Mouse (Mus musculus) neural tube, embryonic 13.5 days (tissue): ENCODE measurements at regions not wholly inside any gene's neighbourhood (a gene's known extent, or its start where the extent isn't known, plus 50 kb on each side); places are given as distances from the start of the nearest gene placed in this dataset.
A peak's percentile ranks its signal among the peaks of the same experiment; 100 is the strongest.

Source experiments
- ATAC-seq: fragments of 200-750 bp; cut with Nextera tagmentation; 2 replicates; pipeline ENCODE4 v1.8.0; 2017; ENCODE audit warnings: low read depth, mild to moderate bottlenecking, moderate TSS enrichment, moderate library complexity
- H3K27ac ChIP-seq: fragments of 300-500 bp; sonication (generic); replicated peaks from 2 replicates; pipeline ENCODE4 v1.5.1; 2015; ENCODE audit warnings: moderate library complexity, mild to moderate bottlenecking, inconsistent platforms
- H3K27me3 ChIP-seq: fragments of 300-500 bp; sonication (generic); 2 replicates; pipeline ENCODE4 v1.6.1; 2015; ENCODE audit warnings: mild to moderate bottlenecking, inconsistent platforms
- H3K36me3 ChIP-seq: fragments of 300-500 bp; sonication (generic); 2 replicates; pipeline ENCODE4 v1.6.1; 2015; ENCODE audit warnings: mild to moderate bottlenecking, inconsistent platforms
- H3K4me1 ChIP-seq: fragments of 300-500 bp; sonication (generic); replicated peaks from 2 replicates; pipeline ENCODE4 v1.6.1; 2015; ENCODE audit warnings: inconsistent platforms
- H3K4me2 ChIP-seq: fragments of 300-500 bp; sonication (generic); 2 replicates; pipeline ENCODE4 v1.6.1; 2015; ENCODE audit warnings: inconsistent platforms, mild to moderate bottlenecking, moderate library complexity
- H3K4me3 ChIP-seq: fragments of 300-500 bp; sonication (generic); 2 replicates; pipeline ENCODE4 v1.5.1; 2015; ENCODE audit warnings: mild to moderate bottlenecking, inconsistent platforms
- H3K9ac ChIP-seq: fragments of 300-500 bp; sonication (generic); 2 replicates; pipeline ENCODE4 v1.6.1; 2015; ENCODE audit warnings: moderate library complexity, mild to moderate bottlenecking, inconsistent platforms
- H3K9me3 ChIP-seq: fragments of 300-500 bp; sonication (generic); 2 replicates; pipeline ENCODE4 v1.6.1; 2016; ENCODE audit warnings: inconsistent platforms
- WGBS: fragments of 180-500 bp; shearing (Covaris S2); methylation state at CpG from one replicate; pipeline ENCODE4 v1.1.7; 2015; 5-methylcytosine and 5-hydroxymethylcytosine counted together

DNA sequence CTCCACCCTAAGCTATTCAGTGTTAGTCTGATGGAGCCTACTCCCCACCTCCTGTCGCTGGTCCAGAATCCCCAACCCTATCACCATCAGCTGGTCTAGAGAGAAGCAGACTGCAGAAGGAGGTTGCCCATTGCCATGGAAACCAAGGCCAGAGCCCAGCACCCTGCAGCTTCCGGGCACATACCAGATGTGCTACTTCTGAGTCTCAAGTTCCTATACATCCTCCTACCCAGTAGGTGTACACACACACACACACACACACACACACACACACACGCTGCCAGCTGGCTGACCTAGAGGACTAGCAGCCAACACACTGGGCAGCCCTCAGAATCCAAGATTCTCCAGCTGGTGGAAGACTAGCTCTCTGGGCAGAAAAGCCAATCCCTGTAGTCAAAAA, 68.9 kb upstream of the Disp3 start:
- no peak overlapping the region for H3K4me2 ChIP-seq
- H3K27me3 ChIP-seq = no peaks in the 10 kb centered on the region
- no peak overlapping the region for H3K9ac ChIP-seq
- ATAC-seq = peak; percentile 29; the same call in 1 of the 2 replicates
- peak overlapping the region; percentile 33; the same call in 1 of the 2 replicates for H3K27ac ChIP-seq
- 79% methylated on average over 3 of the region's 3 CpGs for WGBS
- peaks cover 30% of the 10 kb centered on the region for H3K4me1 ChIP-seq
- no peaks in the 10 kb centered on the region for H3K36me3 ChIP-seq
- no peak overlapping the region for H3K4me3 ChIP-seq
- H3K9me3 ChIP-seq = peaks cover 7% of the 10 kb centered on the region; the same call in 1 of the 2 replicates

DNA sequence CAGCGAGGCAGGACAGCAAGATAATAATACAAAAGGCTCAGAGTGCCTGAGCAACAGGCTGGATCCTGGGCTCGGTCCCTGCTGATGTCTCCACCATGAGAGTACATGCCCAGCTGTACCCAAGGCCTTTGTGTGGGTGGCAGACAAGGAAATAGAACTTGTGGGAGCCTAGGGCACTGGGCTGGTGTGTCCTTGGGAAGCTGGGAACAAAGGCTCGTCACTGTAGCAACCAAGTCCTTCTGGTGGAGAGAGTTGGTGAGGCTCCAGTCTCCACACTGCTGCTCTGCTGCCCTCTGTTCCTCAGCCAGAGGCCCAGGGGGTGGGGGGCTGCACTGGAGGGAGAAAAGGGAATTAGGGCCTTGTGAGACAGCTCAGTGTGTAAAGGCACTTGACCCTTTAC, 66.2 kb upstream of the Disp3 start:
- 68% methylated on average over 3 of the region's 3 CpGs for WGBS
- no peak overlapping the region for H3K4me2 ChIP-seq
- no peak overlapping the region for H3K4me3 ChIP-seq
- no peak overlapping the region for H3K9ac ChIP-seq
- no peaks in the 10 kb centered on the region for H3K36me3 ChIP-seq
- peaks cover 28% of the 10 kb centered on the region for H3K4me1 ChIP-seq
- H3K9me3 ChIP-seq = peaks cover 7% of the 10 kb centered on the region; the same call in 1 of the 2 replicates
- H3K27ac ChIP-seq = no peak overlapping the region
- no peak for ATAC-seq
- H3K27me3 ChIP-seq = no peaks in the 10 kb centered on the region

- H3K27me3 ChIP-seq = no peaks in the 10 kb centered on the region
- 92% methylated on average over 5 of the region's 5 CpGs for WGBS
- no peak overlapping the region for H3K4me2 ChIP-seq
- H3K36me3 ChIP-seq = no peaks in the 10 kb centered on the region
- H3K4me3 ChIP-seq = no peak overlapping the region
- H3K9me3 ChIP-seq = peaks cover 7% of the 10 kb centered on the region; the same call in 1 of the 2 replicates
- H3K27ac ChIP-seq = no peak overlapping the region
- no peak for ATAC-seq
- H3K4me1 ChIP-seq = peaks cover 22% of the 10 kb centered on the region
- no peak overlapping the region for H3K9ac ChIP-seq
Measured at GRCm38 (mm10) chr4:148352690-148353089, 64.9 kb upstream of the Disp3 start.

DNA sequence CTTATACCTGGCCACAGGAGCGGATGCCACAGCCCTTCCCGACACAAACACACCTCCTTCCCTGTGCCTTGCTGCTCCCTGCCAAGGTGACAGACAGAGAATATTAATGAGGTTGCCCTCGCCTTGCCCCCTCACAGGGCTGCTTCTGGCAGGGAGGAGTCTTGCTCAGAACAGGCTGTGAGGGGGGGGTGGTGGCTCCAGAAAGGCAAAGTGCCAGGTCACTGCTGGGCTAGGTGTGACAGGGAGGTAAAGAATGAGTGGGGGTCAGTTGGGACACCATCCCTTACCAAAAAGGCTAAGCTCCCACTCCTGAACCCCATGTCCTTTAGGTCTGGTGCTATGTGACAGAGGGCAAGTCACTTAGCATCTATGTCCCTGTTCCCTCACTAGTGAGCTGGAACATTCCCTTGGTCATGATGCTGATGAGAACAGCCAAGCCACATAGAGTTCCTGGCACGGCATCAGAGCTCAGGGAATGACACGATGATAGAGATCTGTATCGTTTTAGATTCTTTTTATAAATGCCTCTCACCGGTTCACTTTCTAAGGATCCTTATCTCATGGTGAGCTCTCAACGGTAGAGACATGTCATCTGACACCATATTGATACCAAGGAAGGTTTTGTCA, 53.9 kb upstream of the Disp3 start:
- no peak overlapping the region for H3K4me2 ChIP-seq
- H3K36me3 ChIP-seq = no peaks in the 10 kb centered on the region
- no peak for ATAC-seq
- no peaks in the 10 kb centered on the region for H3K9me3 ChIP-seq
- H3K27me3 ChIP-seq = no peaks in the 10 kb centered on the region
- H3K9ac ChIP-seq = no peak overlapping the region
- 74% methylated on average over 8 of the region's 8 CpGs for WGBS
- H3K27ac ChIP-seq = no peak overlapping the region
- H3K4me3 ChIP-seq = no peak overlapping the region
- H3K4me1 ChIP-seq = peaks cover 9% of the 10 kb centered on the region; the same call in 1 of the 2 replicates

GRCm38 (mm10) chr4:148340342-148340741, 52.6 kb upstream of the Disp3 start:
- H3K4me1 ChIP-seq = peaks cover 9% of the 10 kb centered on the region; the same call in 1 of the 2 replicates
- H3K36me3 ChIP-seq = no peaks in the 10 kb centered on the region
- H3K27ac ChIP-seq = no peak overlapping the region; the same call in 1 of the 2 replicates
- H3K9ac ChIP-seq = no peak overlapping the region
- no peak overlapping the region for H3K4me3 ChIP-seq
- no peaks in the 10 kb centered on the region for H3K27me3 ChIP-seq
- no peak for ATAC-seq
- no peak overlapping the region for H3K4me2 ChIP-seq
- H3K9me3 ChIP-seq = no peaks in the 10 kb centered on the region
- 63% methylated on average over 9 of the region's 9 CpGs for WGBS

GRCm38 (mm10) chr4:148337890-148338880, 50.4 kb upstream of the Disp3 start:
- Histone ChIP-seq H3K27me3 (no peaks in the 10 kb centered on the region), H3K4me2 (no peak overlapping the region), H3K9me3 (no peaks in the 10 kb centered on the region), H3K4me3 (no peak overlapping the region), H3K9ac (no peak overlapping the region), H3K4me1 (peaks cover 18% of the 10 kb centered on the region), H3K27ac (no peak overlapping the region), H3K36me3 (no peaks in the 10 kb centered on the region)
- WGBS = 59% methylated on average over 13 of the region's 13 CpGs
- ATAC-seq = no peak
